35 mouse cellular contexts compared by ENCODE assay signal in genomic region chr5:139781406-139781805, GRCm38 (mm10). TPM values are rescaled to one million over a fixed set of nuclear protein-coding genes. Genes with fewer than 3 reads are reported as not detected.
DNase-seq lines count a peak whose midpoint lies in the region; ATAC-seq and TF ChIP-seq lines count a peak whose summit lies in the region.
"Had no signal": no experiment of that assay in that cellular context is flagged by ENCODE, and none has a peak within 500 bp of the region (broad histone marks: within the 10 kb centered on the region; RNA-seq: fewer than 3 reads in every experiment).

No protein-coding gene starts in this region.

- no peaks in the 10 kb centered on the region for H3K36me3 ChIP-seq in heart, embryonic 11.5 days (ENCODE audit: control insufficient read depth, insufficient read depth, low read length)
- H3K36me3 ChIP-seq: heart, embryonic 15.5 days; hindbrain, embryonic 10.5 days; hindbrain, embryonic 15.5 days; limb, embryonic 12.5 days; liver, embryonic 15.5 days; midbrain, embryonic 13.5 days; neural tube, embryonic 13.5 days; stomach, embryonic 15.5 days had no signal

- H3K4me3 ChIP-seq in gastrocnemius, adult 2 months: no peak overlapping the region
- no peak overlapping the region for H3K4me3 ChIP-seq in heart, embryonic 11.5 days (ENCODE audit: low read depth, low read length)
- H3K4me3 ChIP-seq: forebrain, embryonic 13.5 days; heart, embryonic 15.5 days; hindbrain, embryonic 10.5 days; hindbrain, embryonic 15.5 days; layer of hippocampus, adult 2 months; left cerebral cortex, adult 2 months; limb, embryonic 12.5 days; liver, embryonic 15.5 days; midbrain, embryonic 13.5 days; neural tube, embryonic 13.5 days; stomach, embryonic 15.5 days had no signal

- DNase-seq in gastrocnemius, adult 2 months: peak; percentile 69
- no peak for DNase-seq in gastrocnemius, postnatal 4 days (ENCODE audit: low spot score in 2 of 2)
- DNase-seq in heart, adult 9 months (ENCODE audit: low spot score in 2 of 2): peak; percentile 62 to 73
- peak; percentile 47 for DNase-seq in A20 (ENCODE audit: low read depth, low spot score)
- peak; percentile 27 to 33 for DNase-seq in heart, postnatal 14 days
- DNase-seq in cerebellum, postnatal 10 days: no peak
- DNase-seq: cerebellum, adult 8-10 months; cerebellum, postnatal 36 days; gastrocnemius, postnatal 25 days; kidney, adult 11 months; lung, embryonic 14.5 days; lung, postnatal 36 days; right cerebral cortex, postnatal 4 days; thymus, postnatal 14 days had no signal

- TF ChIP-seq CTCF in gastrocnemius, adult 2 months (IDR thresholded peaks at IDR 0.05): no peak

- no peaks in the 10 kb centered on the region for H3K27me3 ChIP-seq in heart, embryonic 11.5 days (ENCODE audit: control insufficient read depth, insufficient read depth, low read length)
- H3K27me3 ChIP-seq: heart, embryonic 15.5 days; hindbrain, embryonic 15.5 days; limb, embryonic 12.5 days; liver, embryonic 15.5 days; midbrain, embryonic 13.5 days; neural tube, embryonic 13.5 days; stomach, embryonic 15.5 days had no signal

- 74% methylated on average over 8 of the region's 8 CpGs for WGBS in heart, embryonic 11.5 days (ENCODE audit: insufficient replicate concordance)

- peak overlapping the region; percentile 83 for H3K27ac ChIP-seq in gastrocnemius, adult 2 months
- no peak overlapping the region for H3K27ac ChIP-seq in heart, embryonic 11.5 days (ENCODE audit: low read depth, low read length)
- H3K27ac ChIP-seq: forebrain, embryonic 13.5 days; heart, embryonic 15.5 days; hindbrain, embryonic 10.5 days; hindbrain, embryonic 15.5 days; layer of hippocampus, adult 2 months; left cerebral cortex, adult 2 months; limb, embryonic 12.5 days; liver, embryonic 15.5 days; midbrain, embryonic 13.5 days; neural tube, embryonic 13.5 days; stomach, embryonic 15.5 days had no signal

- no peaks in the 10 kb centered on the region for H3K4me1 ChIP-seq in heart, embryonic 11.5 days (ENCODE audit: control insufficient read depth, insufficient read depth, low read length)
- H3K4me1 ChIP-seq: forebrain, embryonic 13.5 days; heart, embryonic 15.5 days; hindbrain, embryonic 10.5 days; hindbrain, embryonic 15.5 days; limb, embryonic 12.5 days; midbrain, embryonic 13.5 days; neural tube, embryonic 13.5 days; stomach, embryonic 15.5 days had no signal

- H3K9ac ChIP-seq in heart, embryonic 11.5 days (ENCODE audit: low read depth, low read length): no peak overlapping the region
- H3K9ac ChIP-seq: forebrain, embryonic 13.5 days; heart, embryonic 15.5 days; hindbrain, embryonic 15.5 days; limb, embryonic 12.5 days; liver, embryonic 15.5 days; lung, embryonic 14.5 days; midbrain, embryonic 13.5 days; neural tube, embryonic 13.5 days; stomach, embryonic 15.5 days had no signal

- no peak overlapping the region for H3K4me2 ChIP-seq in heart, embryonic 11.5 days
- H3K4me2 ChIP-seq: forebrain, embryonic 13.5 days; heart, embryonic 15.5 days; hindbrain, embryonic 15.5 days; limb, embryonic 12.5 days; liver, embryonic 15.5 days; lung, embryonic 14.5 days; midbrain, embryonic 13.5 days; neural tube, embryonic 13.5 days; stomach, embryonic 15.5 days had no signal

- intact Hi-C loops in gastrocnemius, adult 2 months (cut with DNase I): no loop called here
- intact Hi-C loops in heart, postnatal 14 days (cut with DNase I): no loop called here

- ATAC-seq in heart, embryonic 11.5 days (replicated peaks; ENCODE audit: insufficient number of reproducible peaks, low FRiP score, low TSS enrichment): no peak
- ATAC-seq: forebrain, embryonic 13.5 days; inflammation-experienced regulatory T-cells, adult 6 months; midbrain, embryonic 13.5 days had no signal

- H3K9me3 ChIP-seq in heart, embryonic 11.5 days (replicated peaks; ENCODE audit: control insufficient read depth, low read length): no peaks in the 10 kb centered on the region
- H3K9me3 ChIP-seq: forebrain, embryonic 13.5 days; heart, embryonic 15.5 days; hindbrain, embryonic 10.5 days; hindbrain, embryonic 15.5 days; limb, embryonic 12.5 days; liver, embryonic 15.5 days; midbrain, embryonic 13.5 days; neural tube, embryonic 13.5 days; stomach, embryonic 15.5 days had no signal

RNA-seq across cellular contexts. Expression of gene Ints1, which starts 5.9 kb away (rescaled TPM):
- 10 to 100 TPM; 32.8 to 40.4 TPM for total RNA-seq in gastrocnemius, adult 2 months (2021)
- total RNA-seq in gastrocnemius, postnatal 4 days (2021): 10 to 100 TPM; 43.6 to 58.4 TPM
- 21.4 and 26.4 TPM in 2 replicates for polyA plus RNA-seq in heart, embryonic 11.5 days (2014; fragmentation: Nextera tagmentation; extraction: Ambion mirVana)
- total RNA-seq in heart, postnatal 14 days (2021): 10 to 100 TPM; 41.8 to 43.8 TPM

RNA-seq across cellular contexts. Expression of gene Mafk, which starts 9.9 kb away (rescaled TPM):
- total RNA-seq in gastrocnemius, adult 2 months (2021): 10 to 100 TPM; 14.9 to 23.8 TPM
- 10 to 100 TPM in 1 of 2 experiments, 1 to 10 TPM in 1; 8.9 to 11.7 TPM for total RNA-seq in gastrocnemius, postnatal 4 days (2021)
- 13.5 and 19.1 TPM in 2 replicates for polyA plus RNA-seq in heart, embryonic 11.5 days (2014; fragmentation: Nextera tagmentation; extraction: Ambion mirVana)
- total RNA-seq in heart, postnatal 14 days (2021): 10 to 100 TPM; 23.4 to 26.9 TPM

RNA-seq across cellular contexts. Expression of gene Tmem184a, which starts 38.3 kb away (rescaled TPM):
- under 1 TPM; 0.87 to 0.95 TPM for total RNA-seq in gastrocnemius, adult 2 months (2021)
- total RNA-seq in gastrocnemius, postnatal 4 days (2021): under 1 TPM in 1 of 2 experiments, not detected in 1; 0.21 TPM
- 2.6 and 3.0 TPM in 2 replicates for polyA plus RNA-seq in heart, embryonic 11.5 days (2014; fragmentation: Nextera tagmentation; extraction: Ambion mirVana)
- total RNA-seq in heart, postnatal 14 days (2021): under 1 TPM in 1 of 2 experiments, not detected in 1; 0.65 TPM

RNA-seq across cellular contexts. Expression of gene Gm26938, which starts 44.8 kb away (rescaled TPM):
- total RNA-seq in gastrocnemius, adult 2 months (2021): not detected
- total RNA-seq in gastrocnemius, postnatal 4 days (2021): not detected
- not detected in 2 replicates for polyA plus RNA-seq in heart, embryonic 11.5 days (2014; fragmentation: Nextera tagmentation; extraction: Ambion mirVana)
- not detected for total RNA-seq in heart, postnatal 14 days (2021)
- total RNA-seq: adrenal gland, adult 18-20 months; adrenal gland, postnatal 4 days; gastrocnemius, postnatal 25 days; layer of hippocampus, adult 2 months; layer of hippocampus, postnatal 14 days; left cerebral cortex, adult 2 months; left cerebral cortex, postnatal 25 days; liver, adult 2 months; megakaryocyte-erythroid progenitor cell, adult 5-6 weeks had no signal
- polyA plus RNA-seq: embryonic facial prominence, embryonic 11.5 days; forebrain, embryonic 13.5 days; heart, embryonic 15.5 days; hindbrain, embryonic 10.5 days; hindbrain, embryonic 15.5 days; inflammation-experienced regulatory T-cells, adult 6 months; liver, adult 2 months; liver, embryonic 15.5 days; lung, embryonic 14.5 days; midbrain, embryonic 13.5 days; neural tube, embryonic 13.5 days; spleen, adult 2 months; stomach, embryonic 15.5 days had no signal

RNA-seq across cellular contexts. Expression of gene Micall2, which starts 45.3 kb away (rescaled TPM):
- under 1 TPM; 0.61 to 0.95 TPM for total RNA-seq in gastrocnemius, adult 2 months (2021)
- total RNA-seq in gastrocnemius, postnatal 4 days (2021): 1 to 10 TPM; 5.5 to 6.1 TPM
- polyA plus RNA-seq in heart, embryonic 11.5 days (2014; fragmentation: Nextera tagmentation; extraction: Ambion mirVana): 2.4 and 3.8 TPM in 2 replicates
- total RNA-seq in heart, postnatal 14 days (2021): 1 to 10 TPM; 3.7 to 4.1 TPM
- polyA plus RNA-seq: inflammation-experienced regulatory T-cells, adult 6 months had no signal

Comparison
In these comparisons a context has a peak if more than half of its experiments do, and no peak if none do; other contexts are left out.
1. DNase-seq: peak in gastrocnemius, adult 2 months (single experiment), heart, adult 9 months (2 of 2), A20 (single experiment) and heart, postnatal 14 days (2 of 2); none in gastrocnemius, postnatal 4 days (0 of 2) and cerebellum, postnatal 10 days (0 of 2).